Mouse (Mus musculus): ENCODE measurements at regions not wholly inside any gene's neighbourhood (a gene's known extent, or its start where the extent isn't known, plus 50 kb on each side); places are given as distances from the start of the nearest gene placed in this dataset.

DNA sequence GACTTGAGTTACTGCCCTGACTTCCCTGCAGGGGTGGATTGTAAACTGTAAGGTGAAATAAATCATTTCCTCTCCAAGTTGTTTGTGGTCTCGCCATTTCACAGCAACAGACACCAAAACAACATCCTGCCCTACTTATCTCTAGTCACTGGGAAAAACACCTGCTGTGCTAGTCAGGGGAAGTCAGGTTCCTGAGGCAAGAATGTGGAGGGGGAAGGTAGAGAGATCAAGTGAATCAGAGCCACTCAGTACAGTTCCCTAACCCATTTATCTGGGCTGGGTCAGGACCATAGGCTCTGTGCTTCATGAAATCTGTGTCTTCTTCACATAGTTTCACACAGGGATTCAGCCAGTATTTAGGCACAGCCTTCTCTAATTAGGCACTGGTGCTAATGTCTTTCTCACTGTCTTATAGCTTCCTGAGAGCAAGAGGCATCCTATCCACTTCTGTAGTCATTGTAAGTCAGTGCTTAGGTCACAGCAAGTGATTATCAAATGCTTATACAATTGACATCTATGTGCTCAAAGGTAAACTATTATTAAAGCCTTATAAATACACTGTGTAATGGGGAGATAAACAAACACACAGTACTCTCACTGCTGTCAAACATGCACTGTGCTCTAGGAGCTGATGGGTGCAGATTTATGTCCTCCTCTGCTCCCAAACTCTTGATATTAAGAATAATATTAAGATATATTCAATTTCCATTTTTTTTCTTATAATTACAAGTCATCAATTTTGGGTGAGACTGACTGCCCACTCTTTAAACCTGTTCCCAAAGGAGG, 487.4 kb upstream of the Marcks start:
- no peaks in the 10 kb centered on the region for H3K9me3 ChIP-seq (replicated peaks; ENCODE audit: low read length)
- no peak overlapping the region for H3K9ac ChIP-seq (ENCODE audit: insufficient read depth, low read depth)
- no peak overlapping the region for H3K4me3 ChIP-seq (replicated peaks in 1 of 3; ENCODE audit: low read depth in 2 of 3, low read length in 2 of 3, poor library complexity in 1 of 3)
- no peaks in the 10 kb centered on the region for H3K36me3 ChIP-seq (replicated peaks in 1 of 2; ENCODE audit: control insufficient read depth in 1 of 2, insufficient read depth in 1 of 2, low read length in 1 of 2)
- TF ChIP-seq PAX5 (IDR thresholded peaks at IDR 0.05; ENCODE audit: low read length) (no peak), KAT2A (IDR thresholded peaks at IDR 0.05; ENCODE audit: insufficient replicate concordance, low read length) (no peak), ZC3H11A (IDR thresholded peaks at IDR 0.05; ENCODE audit: low read depth, low read length) (no peak), MEF2A (IDR thresholded peaks at IDR 0.05; ENCODE audit: borderline replicate concordance, low read depth, low read length) (no peak), UBTF (IDR thresholded peaks at IDR 0.05; ENCODE audit: low read depth, low read length) (no peak), POLR2A (IDR thresholded peaks at IDR 0.05; ENCODE audit: low read depth, low read length) (no peak), NELFE (IDR thresholded peaks at IDR 0.05; ENCODE audit: low read depth, low read length) (no peak), RCOR1 (conservative IDR thresholded peaks at IDR 0.05; ENCODE audit: low read depth, low read length) (no peak), POLR2AphosphoS2 (IDR thresholded peaks at IDR 0.05; ENCODE audit: low read depth, low read length) (no peak), JUN (IDR thresholded peaks at IDR 0.05; ENCODE audit: insufficient read depth, low read depth, low read length) (no peak), ZNF384 (IDR thresholded peaks at IDR 0.05; ENCODE audit: low read depth, low read length) (no peak), BHLHE40 (IDR thresholded peaks at IDR 0.05; ENCODE audit: low read depth, low read length) (no peak), CTCF (conservative IDR thresholded peaks at IDR 0.05 in 1 of 2, IDR thresholded peaks at IDR 0.05 in 1 of 2; ENCODE audit: low read depth in 2 of 2, low read length in 2 of 2) (no peak), TCF12 (IDR thresholded peaks at IDR 0.05; ENCODE audit: low read depth, low read length) (no peak), RAD21 (IDR thresholded peaks at IDR 0.05; ENCODE audit: low read depth, low read length) (no peak), JUND (conservative IDR thresholded peaks at IDR 0.05; ENCODE audit: low read depth, low read length) (no peak), TBP (conservative IDR thresholded peaks at IDR 0.05; ENCODE audit: low read depth, low read length) (no peak), SMC3 (IDR thresholded peaks at IDR 0.05; ENCODE audit: low read depth, low read length) (no peak), EP300 (IDR thresholded peaks at IDR 0.05; ENCODE audit: low read length) (no peak)
- DNase-seq (ENCODE audit: extremely low read depth) = no peak
- no peak overlapping the region for H3K4me2 ChIP-seq (ENCODE audit: insufficient read depth, low read depth, poor library complexity, severe bottlenecking)
- H3K4me1 ChIP-seq (ENCODE audit: control insufficient read depth in 1 of 2, insufficient read depth in 2 of 2) = peaks cover 0 to 4% of the 10 kb centered on the region in 2 experiments; a peak in 2 of 4 replicates
- H3K27me3 ChIP-seq (replicated peaks) = no peaks in the 10 kb centered on the region
- no peak overlapping the region for H3K27ac ChIP-seq (ENCODE audit: insufficient read depth, low read depth)
- no peaks in the 10 kb centered on the region for H3K79me2 ChIP-seq (replicated peaks; ENCODE audit: control insufficient read depth, extremely low read depth, insufficient read depth, poor library complexity, severe bottlenecking)
- in situ Hi-C loops (cut with MboI; ENCODE audit: low pct_ligation_motif_present, low pct_unique_long_range_greater_than_20kb, low sequenced_read_pairs) (no loop called here), dilution Hi-C loops (cut with MboI; ENCODE audit: extremely low pct_ligation_motif_present, extremely low pct_unique_long_range_greater_than_20kb, low sequenced_read_pairs) (no loop called here)

DNA sequence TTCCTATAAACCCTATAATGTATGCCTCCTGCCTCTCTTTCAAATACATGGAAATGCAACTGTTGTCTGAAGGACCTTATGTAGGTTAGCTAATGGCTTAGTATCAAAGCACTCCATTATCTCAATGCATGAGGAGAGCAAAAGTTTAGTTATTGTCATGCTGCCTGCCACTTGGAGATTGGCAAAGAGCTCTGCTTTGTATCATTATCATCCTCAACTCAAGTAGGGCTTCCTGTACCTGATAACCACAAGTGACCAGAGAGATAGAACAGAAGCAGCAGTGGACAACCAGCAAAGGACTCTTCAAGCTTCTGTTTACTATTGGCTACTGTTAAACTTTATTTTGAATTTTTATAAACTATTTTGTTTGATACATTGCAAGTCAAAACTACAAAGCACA, 484.3 kb upstream of the Marcks start:
- Histone ChIP-seq H3K4me3 (replicated peaks in 1 of 3; ENCODE audit: low read depth in 2 of 3, low read length in 2 of 3, poor library complexity in 1 of 3) (no peak overlapping the region), H3K9me3 (replicated peaks; ENCODE audit: low read length) (no peaks in the 10 kb centered on the region), H3K27me3 (replicated peaks) (no peaks in the 10 kb centered on the region), H3K36me3 (replicated peaks in 1 of 2; ENCODE audit: control insufficient read depth in 1 of 2, insufficient read depth in 1 of 2, low read length in 1 of 2) (no peaks in the 10 kb centered on the region), H3K4me2 (ENCODE audit: insufficient read depth, low read depth, poor library complexity, severe bottlenecking) (no peak overlapping the region), H3K27ac (ENCODE audit: insufficient read depth, low read depth) (no peak overlapping the region), H3K79me2 (replicated peaks; ENCODE audit: control insufficient read depth, extremely low read depth, insufficient read depth, poor library complexity, severe bottlenecking) (no peaks in the 10 kb centered on the region), H3K4me1 (ENCODE audit: control insufficient read depth in 1 of 2, insufficient read depth in 2 of 2) (no peaks in the 10 kb centered on the region; a peak in 1 of 4 replicates), H3K9ac (ENCODE audit: insufficient read depth, low read depth) (no peak overlapping the region)
- in situ Hi-C loops (cut with MboI; ENCODE audit: low pct_ligation_motif_present, low pct_unique_long_range_greater_than_20kb, low sequenced_read_pairs) = no loop called here
- dilution Hi-C loops (cut with MboI; ENCODE audit: extremely low pct_ligation_motif_present, extremely low pct_unique_long_range_greater_than_20kb, low sequenced_read_pairs) = no loop called here
- TF ChIP-seq EP300 (IDR thresholded peaks at IDR 0.05; ENCODE audit: low read length) = no peak
- TF ChIP-seq ZNF384 (IDR thresholded peaks at IDR 0.05; ENCODE audit: low read depth, low read length) = no peak
- TF ChIP-seq ZC3H11A (IDR thresholded peaks at IDR 0.05; ENCODE audit: low read depth, low read length) = no peak
- TF ChIP-seq RCOR1 (conservative IDR thresholded peaks at IDR 0.05; ENCODE audit: low read depth, low read length) = no peak
- no peak for TF ChIP-seq MYC (IDR thresholded peaks at IDR 0.05; ENCODE audit: low read depth, low read length)
- no peak for TF ChIP-seq ZMIZ1 (IDR thresholded peaks at IDR 0.05; ENCODE audit: low read depth, low read length)
- TF ChIP-seq USF2 (conservative IDR thresholded peaks at IDR 0.05; ENCODE audit: low read depth, low read length) = no peak
- TF ChIP-seq ELF1 (IDR thresholded peaks at IDR 0.05; ENCODE audit: low read depth, low read length) = no peak
- TF ChIP-seq POLR2A (IDR thresholded peaks at IDR 0.05; ENCODE audit: low read depth, low read length) = no peak
- no peak for TF ChIP-seq MEF2A (IDR thresholded peaks at IDR 0.05; ENCODE audit: borderline replicate concordance, low read depth, low read length)
- no peak for TF ChIP-seq TCF12 (IDR thresholded peaks at IDR 0.05; ENCODE audit: low read depth, low read length)
- no peak for TF ChIP-seq USF1 (IDR thresholded peaks at IDR 0.05; ENCODE audit: low read depth, low read length)
- no peak for TF ChIP-seq MXI1 (IDR thresholded peaks at IDR 0.05; ENCODE audit: low read depth, low read length)
- DNase-seq (ENCODE audit: extremely low read depth) = no peak

Data from CH12.LX (cell line).